Mouse (Mus musculus) adrenal gland, adult (tissue): ENCODE results near the gene Helz.

Experiments used
- DNase-seq, 2 experiments: peaks; one replicate each; pipeline ENCODE4 v3.0.0; 2022 to 2023; ENCODE audit warnings: low spot score in 1 of 2; ENCODE audit not compliant: inconsistent age in 2 of 2

Gene Helz

DNA sequence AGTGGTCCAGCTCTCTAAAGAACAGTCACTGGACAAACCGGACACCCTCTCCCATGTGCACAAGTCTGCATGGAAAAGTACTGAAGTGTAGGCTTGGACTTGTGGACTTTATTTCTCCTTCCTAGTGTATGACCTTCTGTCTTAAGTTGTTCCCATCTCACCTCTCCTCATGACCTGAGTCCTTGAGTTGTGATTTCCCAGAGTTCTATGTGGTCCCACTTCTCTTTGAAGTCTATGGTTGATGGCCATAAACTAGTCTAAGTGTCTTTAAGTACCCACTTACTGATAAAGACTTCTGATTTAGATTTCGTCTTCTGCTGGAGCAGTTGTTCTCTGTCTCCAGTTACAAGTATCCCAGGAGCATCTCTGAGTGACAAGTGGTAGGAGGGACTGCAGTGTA, 119.8 kb downstream of the Helz start:
- DNase-seq = no peak

DNA sequence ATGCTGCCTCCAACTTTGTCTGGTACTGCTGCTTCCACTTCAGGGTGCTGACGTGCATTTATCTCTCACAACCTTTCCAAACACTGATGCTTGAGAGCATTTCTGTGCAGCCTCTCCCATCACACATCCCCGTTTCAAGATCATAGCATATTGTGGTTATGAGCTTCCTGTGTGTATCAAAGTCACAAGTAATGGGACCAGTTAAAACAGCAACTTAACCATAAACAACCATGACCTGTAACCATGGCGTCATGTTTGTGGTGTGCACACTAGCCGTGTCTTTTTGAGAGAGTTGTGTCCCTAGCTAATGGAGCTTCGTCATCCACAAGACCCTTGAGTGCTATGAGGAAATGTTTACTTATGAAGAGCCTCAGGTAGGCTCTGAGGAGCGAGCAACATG, 120.5 kb downstream of the Helz start:
- no peak for DNase-seq

DNA sequence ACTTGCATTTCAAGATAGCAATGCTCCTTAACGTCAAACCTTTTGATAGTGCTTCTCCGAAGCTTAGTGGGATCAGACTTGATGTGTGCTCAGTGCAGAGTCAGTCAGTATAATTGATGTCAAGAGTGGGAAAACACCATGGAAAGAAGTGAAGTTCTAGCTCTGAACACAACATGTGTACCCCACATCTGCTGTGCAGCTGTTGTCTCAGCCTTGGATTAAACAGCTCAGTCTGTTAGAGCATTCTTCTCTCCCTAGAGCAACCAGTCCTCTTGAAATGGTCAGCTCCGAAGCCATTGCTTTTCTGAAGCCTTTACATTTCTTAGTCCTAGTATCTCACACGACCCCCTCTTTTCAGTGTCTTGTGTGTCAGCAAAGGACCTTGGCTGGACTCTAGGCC, 121.2 kb downstream of the Helz start:
- DNase-seq = peak in 1 of 2 experiments; percentile 34

DNA sequence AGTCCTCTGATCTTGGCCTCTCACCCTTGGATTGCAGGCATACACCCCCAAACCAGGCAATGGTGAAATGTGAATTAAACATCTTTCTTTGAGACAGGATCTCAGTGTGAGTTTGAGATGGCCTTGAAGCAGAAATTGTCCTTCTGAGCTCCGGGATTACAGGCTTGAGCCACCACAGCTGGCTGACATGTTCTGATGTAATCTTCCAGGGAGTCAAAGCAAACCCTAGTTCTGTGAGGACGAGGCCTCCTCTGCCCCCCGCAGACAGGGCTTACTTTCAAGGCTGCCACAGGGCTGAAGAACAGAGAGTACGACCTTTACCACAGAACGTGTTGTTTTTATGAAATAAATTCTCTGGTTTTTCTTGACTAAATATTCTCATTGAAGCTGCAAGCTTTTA, 126.3 kb downstream of the Helz start:
- DNase-seq = peak; percentile 72 to 75

DNA sequence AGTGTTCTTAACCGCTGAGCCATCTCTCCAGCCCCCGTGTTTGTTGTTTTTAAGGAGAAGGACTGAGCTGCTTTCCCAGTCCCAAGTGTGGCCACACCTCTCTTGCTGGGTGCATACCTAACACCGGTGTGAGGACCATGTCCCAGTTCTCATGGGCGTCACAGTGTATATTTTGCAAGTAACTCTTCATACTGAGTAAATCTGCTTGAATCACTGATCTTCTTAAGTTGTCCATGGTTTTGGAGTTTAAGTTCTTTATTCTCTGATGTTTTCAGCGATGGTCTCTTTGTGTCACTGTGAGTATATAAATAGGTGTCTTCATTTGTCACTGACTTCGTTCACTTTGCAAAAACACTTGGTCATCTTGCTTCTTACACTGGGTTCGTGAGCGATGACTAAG, 126.9 kb downstream of the Helz start:
- peak in 1 of 2 experiments; percentile 62 for DNase-seq

DNA sequence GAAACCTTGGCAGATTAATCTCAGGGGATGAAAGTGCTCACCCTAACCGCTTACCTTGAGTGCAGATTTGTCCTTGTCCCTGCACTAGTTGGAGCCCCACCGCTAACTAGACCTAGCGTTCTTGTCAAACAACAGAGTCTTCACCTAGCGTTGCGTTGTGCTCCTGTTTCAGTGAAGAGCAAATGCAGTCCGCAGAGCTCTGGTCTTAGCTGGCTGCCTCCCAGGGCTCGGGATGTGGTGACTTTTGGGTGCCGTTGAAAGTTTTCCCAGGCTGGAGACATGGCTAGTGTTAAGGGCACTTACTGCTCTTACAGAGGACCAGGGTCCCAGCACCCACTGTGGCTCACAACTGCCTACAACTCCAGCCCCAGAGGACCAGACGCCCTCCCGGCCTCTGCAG, 127.5 kb downstream of the Helz start:
- DNase-seq = peak; percentile 31 to 74

DNA sequence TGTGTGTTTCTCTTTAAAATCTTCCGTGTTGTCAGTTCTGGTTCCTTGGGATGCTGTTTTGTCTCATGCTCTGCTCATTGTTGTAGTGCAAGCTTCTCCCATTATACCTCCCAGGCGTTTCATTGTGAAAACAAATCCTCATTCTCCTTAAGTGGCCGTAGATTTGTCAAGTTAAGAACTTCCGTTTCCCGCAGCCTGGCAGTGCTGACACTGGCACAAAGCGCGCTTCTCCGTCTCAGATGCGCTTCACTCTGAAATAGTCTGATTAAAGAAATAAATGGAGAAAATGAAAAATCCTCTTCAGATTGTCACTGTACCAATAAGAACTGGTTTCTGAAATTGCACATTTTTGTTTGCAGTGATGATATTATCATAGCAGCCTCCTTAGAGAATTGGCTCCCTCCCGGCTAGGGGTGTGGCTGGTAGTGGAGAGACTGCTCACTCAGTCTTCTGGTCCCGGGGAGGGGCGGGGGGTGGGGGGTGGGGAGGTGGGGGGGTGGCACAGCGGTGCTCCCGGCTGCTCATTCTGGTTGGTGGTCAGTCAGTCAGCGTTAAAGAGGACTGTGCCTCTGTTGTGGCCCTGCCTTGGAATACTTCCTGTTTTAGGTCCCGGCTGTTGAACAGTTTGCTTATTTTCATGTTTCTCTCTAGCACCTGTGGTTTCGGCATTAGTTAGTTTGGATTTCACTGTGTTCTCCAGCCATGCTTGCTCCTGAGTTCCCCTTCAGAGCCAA, 128.6 kb downstream of the Helz start:
- DNase-seq = no peak

DNA sequence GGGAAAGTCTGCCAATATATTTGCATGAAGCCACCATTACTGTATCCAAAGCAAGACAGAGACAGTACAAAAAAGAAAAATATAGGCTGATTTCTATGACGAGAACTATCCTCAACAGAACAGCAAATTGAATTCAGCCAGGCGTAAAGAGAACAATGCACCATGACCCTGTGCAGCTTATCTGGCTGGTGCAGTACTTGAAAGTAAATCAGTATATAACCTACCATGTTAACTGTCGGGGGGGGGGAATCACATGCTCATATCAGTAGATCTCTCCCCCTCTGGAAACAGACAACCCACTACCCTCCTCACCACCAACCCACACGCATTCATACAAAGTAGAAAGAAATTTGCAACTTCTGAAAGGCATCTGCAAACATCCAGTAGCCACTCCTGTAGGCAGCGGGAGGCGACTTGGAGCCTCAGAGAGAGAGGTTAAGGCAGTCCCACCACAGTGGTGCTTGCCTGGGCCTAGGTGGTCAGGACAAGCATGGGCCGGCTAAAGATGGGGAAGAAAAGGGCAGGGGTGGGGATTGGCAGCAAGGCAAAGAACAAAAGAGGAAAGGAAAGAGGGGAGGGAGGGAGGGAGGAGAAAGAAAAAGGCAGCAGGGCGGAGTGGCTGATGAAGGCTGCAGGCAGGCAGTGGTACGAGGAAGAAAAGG, 135.1 kb downstream of the Helz start:
- DNase-seq = no peak

DNA sequence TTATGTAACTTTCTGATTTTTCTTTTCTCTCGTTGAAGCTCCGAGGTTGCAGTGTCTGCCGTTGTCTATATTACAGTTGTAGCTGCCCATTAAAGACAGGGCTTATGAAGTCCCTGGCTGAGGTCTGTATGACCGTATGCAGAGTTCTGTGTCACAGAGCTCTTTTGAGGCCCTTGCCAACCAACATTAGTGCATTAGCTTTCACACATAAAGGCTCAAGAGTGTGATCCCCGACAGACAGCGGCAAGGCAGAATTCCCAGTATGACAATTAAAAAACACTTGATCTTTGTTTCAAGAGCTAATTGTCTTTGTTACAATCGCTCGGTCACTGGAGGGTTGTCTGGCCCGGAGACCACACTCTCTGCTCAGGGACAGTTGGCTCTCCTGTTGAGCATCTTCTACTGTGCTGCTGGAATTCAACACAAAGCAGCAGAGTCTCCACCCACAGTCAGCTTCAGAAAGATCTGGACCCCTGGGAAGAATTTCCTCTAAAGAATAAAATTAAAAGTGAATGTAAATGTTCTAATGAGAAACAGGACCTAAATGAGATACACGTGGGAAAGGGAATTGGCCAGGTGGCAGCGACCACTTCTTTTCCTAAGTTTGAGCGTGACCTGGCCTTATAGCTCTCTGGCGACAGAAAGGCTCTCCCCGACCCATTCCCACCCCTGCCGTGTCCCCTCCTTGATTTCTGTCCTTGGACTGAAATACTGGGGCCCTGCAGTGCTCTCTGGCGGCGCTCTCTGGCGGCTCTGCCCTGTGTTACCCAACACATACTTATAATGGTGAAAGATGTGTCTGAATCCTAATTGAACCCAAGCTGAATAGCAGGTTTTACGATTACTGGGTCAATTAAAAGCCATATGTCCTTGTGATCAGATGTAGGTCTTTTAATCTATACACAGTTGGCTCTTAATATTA, 136.1 kb downstream of the Helz start:
- DNase-seq = no peak

DNA sequence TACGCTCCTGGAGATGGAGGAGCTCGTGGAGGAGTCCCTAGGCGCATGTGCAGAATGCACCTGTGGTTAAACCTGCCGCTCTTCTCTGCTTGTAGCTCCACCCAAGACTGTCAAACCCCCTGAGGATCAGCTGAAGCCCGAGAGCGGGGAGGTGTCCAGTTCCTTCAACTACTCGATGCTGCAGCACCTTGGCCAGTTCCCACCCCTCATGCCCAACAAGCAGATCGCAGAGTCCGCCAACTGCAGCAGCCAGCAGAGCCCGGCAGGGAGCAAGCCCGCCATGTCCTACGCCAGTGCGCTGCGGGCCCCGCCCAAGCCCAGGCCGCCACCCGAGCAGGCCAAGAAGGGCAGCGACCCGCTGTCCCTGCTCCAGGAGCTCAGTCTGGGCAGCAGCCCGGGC, 138.6 kb downstream of the Helz start:
- no peak for DNase-seq

DNA sequence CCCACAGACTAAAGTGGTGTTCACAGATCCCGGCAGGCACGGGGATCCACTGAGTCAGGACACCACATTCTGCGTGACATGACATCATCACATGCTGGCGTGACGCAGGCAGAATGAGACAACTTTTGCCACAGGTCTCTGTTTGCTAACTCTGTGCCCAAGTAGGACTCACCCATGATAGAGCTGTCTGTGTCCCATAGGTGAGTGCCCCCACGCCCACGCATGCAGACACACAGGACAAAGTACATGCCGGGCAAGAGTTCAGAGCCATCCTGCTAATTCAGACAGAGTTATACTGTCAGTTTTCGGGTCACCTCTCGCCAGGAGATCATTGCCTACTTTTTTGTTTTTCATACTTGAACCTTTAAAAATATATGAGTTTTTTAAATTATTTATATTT, 140.8 kb downstream of the Helz start:
- no peak for DNase-seq

DNA sequence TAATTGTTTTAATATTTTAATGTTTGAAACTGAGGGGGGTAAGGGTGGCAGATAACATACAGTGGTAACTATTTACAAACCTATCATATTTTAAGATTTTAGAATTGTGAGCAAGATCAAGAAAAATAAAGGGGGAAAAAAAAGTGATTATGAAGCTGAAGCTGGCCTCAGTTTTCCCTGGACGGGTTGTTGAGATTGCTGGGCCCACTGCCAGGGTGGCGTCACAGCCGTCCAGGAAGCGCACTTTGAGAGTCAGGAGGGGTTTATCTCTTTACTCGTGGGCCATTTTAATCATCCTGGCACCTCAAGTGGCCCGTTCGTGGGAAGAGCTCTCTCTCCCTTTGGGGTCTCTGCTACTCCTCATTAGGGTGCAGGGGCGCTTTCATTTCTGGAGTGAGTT, 143.8 kb downstream of the Helz start:
- no peak for DNase-seq

DNA sequence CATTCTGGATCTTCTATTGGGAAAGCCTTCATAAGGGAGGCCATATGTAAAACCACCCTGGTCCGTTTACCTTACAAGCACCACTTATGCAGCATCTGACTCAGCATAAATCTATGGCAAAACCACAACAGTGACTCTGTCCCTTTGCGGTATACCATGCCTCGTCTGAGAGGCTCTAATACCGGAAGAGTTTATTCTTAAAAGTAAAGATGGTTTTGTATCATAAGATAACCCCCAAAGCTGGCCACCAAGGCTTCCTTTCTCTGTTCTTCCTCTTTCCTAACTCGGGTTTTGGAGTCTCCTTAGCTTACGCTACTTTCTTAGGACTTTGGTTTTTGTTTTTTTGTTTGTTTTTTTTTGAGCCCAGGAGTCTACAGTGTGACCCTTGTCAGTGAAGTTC, 145.6 kb downstream of the Helz start:
- no peak for DNase-seq

DNA sequence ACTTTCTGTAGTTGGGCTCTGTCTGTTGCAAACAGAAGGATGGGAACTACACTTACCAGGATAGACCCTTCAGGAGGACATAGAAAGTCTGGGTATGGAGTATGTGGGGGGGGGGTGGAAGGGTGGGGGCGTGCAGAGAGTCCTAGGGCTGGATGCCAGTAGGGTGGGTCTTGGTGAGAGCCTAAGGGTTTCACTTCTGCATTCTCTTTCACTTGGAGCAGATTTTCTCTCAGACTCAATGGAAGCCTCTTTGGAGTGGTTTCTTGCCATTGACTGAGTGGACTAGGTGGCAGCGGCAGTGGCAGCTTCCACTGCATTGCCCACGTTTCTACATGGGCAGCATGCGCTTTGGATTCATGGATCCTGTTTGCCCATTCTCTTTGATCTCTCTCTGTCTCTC, 152.2 kb downstream of the Helz start:
- no peak for DNase-seq

DNA sequence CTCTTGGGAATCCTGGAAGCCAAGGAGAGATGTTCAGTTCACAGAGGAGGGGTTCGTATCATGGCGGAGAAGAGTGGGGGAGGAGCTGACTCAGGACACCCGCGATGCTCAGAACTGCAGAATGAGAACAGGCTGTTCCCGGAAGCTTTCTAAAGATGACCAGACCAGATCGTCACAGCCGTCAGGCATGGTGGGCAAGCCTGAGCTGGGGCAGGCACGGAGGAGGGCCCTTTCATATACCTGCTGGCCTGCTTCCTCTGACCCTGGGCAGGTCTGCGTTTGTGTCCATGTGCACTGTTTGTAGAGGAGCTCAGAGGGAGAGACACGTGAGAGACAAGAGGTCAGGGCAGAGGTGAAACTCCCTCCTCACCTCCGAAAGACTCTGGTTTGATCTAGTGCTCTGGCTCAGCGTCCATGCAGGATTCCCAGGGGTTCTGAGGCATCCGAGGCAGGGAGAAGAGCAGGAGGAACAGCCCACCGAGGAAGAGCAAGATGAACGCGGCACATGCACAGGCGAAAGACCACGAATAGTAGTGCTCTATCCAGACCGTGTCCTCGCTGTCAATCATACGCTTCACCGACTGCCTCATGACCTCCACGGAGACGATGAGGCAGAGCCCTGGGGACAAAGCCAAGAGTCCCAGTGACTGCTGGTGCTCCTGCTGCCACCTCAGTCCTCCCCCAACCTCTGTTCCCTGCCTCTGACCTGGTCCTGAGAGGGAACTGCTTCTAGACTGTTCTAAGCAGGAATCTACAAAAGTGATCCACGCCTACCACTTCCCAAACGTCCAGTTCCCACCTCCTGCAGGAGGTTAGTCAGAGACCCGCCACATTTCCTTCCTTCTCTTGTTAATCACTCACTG, 155.8 kb downstream of the Helz start:
- peak; percentile 26 to 55 for DNase-seq

DNA sequence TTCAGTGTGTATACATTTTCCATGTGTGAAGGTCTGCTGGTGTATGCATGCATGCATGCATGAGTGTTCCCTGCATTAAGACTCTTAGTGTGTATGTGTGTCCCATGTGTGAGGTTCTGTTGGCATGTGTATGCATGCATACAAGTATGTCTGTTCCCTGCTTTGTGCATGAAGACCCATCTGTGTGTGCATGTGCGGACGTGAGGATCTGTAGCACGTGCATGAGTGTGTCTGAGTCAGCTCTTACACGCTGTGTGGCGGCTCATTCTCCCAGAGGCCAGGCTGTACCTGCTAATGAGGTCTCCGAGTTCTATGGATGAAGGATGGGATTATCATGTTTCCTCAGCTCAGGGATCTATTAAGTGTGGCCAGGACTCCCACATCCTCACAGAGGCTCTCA, 157.3 kb downstream of the Helz start:
- DNase-seq = no peak

DNA sequence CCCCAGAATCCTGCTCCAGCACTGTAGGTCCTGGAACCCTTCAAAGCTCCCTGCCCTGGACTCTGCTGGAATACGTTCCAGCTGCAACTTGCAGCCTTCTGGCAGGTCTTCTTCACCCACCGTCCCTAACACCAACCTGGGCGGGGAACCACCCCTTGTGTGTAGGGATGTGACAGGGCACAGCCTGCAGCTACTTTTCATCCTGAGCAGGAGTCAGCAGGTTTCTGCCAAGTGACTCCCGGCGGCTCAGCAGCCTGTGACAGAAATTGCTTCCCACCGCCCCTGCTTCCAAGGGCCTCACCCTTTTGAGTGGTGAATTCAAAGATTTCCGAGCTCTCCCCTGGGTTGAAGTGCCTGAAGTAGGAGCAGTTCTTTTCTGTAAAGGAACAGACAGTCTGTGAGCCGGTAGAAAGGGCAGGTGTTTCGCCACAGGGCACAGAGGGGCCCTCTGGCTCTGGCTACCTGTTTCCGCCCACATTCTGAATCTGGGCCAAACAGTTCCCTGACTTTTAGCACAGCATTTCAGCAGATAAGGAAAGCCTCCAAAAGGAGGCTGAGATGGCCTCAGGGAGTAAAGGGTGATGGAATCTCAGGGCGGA, 157.8 kb downstream of the Helz start:
- DNase-seq = no peak

DNA sequence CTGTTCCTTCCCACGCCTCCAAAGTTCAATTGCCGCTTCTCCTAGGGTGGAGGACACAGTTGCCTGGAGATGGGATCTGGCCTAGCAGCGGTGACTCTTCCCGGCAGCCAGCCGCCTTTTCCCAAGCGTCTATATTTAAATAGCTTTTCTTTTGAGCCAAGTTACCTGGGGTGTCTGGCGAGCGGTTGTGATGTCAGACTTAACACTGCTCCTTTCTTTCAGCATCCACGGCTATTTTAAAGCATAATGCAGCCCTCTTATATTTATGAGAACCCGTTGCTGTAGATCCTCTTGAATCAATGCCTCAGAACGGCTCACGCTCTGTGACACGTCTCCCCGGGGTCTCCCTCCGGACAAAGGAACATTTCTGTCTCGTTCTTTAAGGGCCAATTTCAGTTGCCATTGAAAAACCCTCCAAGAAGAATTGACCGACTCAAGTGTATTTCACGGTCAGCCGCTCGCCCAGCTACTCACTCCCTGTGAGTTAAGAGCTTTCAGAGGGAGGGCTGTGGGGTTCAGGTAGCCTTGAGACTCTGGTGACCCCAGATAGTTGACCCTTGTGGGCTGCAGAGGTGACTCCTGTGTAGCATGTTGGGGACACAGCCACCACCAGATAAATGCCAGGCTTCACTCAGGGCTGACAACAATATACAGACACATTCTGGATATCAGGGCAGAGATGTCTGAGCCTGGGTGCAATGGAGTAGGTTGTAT, 160.3 kb downstream of the Helz start:
- no peak for DNase-seq

DNA sequence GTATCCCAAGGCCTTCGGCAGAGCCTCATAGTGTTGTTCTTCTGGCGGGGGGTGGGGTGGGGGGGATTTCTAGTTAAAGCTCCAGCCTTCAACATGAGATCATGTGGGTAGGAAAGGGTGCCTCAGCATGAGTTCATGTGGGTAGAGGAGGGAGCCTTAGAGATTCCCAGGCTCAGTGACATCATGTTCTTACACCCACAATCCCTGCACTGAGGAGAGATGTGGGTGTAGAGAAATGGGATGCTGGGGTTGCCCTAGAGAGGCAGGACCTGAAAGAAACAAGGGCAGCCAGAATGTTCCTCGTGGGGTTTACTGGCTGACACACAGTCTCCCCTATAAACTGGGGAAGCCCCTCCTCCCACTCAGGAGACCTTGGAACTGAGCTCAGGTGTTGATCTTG, 162.6 kb downstream of the Helz start:
- DNase-seq = no peak

DNA sequence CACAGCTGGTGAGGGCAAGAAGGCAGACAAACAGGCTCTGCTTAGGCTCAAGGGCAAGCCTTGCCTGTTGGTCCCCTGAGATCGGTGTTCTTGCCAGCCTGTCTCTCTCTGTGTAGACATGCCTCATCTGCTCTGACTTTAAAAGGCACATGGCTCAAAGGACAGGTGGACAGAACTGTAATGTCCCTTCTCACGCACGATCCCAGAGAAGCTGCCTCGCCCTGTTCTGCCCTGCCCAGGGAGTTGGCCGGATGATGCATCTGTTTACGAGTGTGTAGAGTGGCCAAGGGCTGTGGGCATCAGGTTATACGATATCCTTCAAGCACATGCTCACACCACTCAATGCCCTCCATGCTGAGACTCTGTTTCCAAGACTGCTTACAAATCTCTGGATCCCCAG, 166.6 kb downstream of the Helz start:
- no peak for DNase-seq
